Mouse (Mus musculus): ENCODE data around the gene Il16.

GRCm38 (mm10) chr7:83632682-83633120, 112.8 kb downstream of the Il16 start:
- no peak for TF ChIP-seq POLR2A (IDR thresholded peaks at IDR 0.05; ENCODE audit: extremely low read depth, insufficient read depth, low read length)
- no peak for TF ChIP-seq CTCF (IDR thresholded peaks at IDR 0.05; ENCODE audit: low read depth, low read length)
